Mouse (Mus musculus): ENCODE results near the gene Rab11a.
"Not testable (repeated sequence)": the region's sequence is repeated elsewhere in the genome, so short reads cannot be mapped to it uniquely, and the experiment has no call there.

Gene Rab11a

DNA sequence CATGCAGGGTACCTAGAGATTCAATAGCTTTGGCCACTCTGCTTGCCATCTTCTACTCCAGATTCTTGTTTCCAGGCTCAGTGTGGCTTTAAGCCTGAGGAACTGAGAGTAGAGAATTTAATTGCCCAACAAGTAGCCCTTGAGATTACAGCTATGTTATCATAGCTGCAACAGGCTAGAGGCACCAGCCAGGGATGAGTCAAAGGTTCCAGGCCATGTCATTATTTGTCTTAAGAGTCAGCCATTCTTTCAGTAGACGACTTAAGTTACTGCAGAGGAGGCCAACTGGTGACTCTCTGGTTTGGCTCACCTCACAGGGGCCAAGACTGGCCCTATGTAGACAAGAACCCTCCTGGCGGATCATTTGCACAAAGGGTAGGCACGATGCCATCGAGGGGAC, 41.2 kb downstream of the Rab11a start:
- no peak for DNase-seq (ENCODE audit: low read depth in 1 of 2, low spot score in 2 of 2)

DNA sequence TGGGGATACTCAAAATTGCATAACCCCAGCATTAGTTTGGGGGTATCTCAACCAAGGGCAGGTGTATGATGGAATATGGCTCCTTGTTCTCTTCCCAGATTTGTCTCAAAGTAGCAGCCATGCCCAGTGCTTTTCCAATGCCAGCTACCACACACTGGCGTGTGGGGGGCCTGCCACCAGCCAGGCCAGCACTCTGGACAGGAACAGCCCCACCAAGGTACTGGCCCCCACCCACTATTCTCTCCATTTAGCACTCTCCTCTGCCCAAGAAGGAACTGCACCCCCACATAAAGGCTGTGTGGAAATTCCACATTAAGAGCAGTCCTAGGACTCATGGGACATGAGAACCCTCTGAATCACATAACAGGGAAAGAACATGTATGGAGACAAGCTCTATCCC, 42.3 kb downstream of the Rab11a start:
- no peak for DNase-seq (ENCODE audit: low read depth in 1 of 2, low spot score in 2 of 2)

DNA sequence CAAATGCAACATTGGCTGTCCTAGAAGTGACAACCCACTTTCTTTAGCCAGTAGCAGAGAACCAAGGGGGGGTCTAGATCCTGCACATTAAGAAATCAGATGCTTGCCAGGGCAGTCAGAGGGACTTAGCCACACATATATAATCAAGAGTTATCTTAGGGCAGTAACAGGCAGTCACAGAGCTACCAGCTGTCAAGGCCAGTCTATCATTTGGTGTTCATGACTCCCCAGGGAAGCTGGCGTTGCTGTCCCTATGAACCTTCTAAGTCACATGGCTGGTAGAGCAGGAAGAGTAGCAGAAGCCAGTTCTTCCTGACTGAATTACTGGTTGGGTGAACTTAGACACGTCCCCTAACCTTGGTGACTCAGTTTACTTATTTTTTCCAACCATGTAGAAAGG, 44.5 kb downstream of the Rab11a start:
- DNase-seq (ENCODE audit: low read depth in 1 of 2, low spot score in 2 of 2): no peak

DNA sequence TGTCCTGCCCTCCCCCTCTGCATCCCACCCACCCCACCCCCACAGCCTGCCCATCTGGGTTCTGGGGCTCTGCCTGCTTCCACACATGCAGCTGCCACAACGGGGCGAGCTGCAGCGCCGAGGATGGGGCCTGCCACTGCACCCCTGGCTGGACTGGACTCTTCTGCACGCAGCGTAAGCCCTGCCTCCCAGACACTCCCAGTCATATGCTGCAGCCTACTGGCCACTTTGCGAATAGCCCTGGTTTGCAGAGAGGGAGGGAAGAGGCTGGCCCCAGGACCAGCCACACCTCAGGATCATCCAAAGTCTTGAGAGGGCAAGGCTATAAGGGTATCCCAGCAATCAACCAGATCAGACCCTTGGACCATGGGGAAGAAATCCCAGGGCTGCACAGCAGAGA, 46.4 kb downstream of the Rab11a start:
- DNase-seq (ENCODE audit: low read depth in 1 of 2, low spot score in 2 of 2): no peak

DNA sequence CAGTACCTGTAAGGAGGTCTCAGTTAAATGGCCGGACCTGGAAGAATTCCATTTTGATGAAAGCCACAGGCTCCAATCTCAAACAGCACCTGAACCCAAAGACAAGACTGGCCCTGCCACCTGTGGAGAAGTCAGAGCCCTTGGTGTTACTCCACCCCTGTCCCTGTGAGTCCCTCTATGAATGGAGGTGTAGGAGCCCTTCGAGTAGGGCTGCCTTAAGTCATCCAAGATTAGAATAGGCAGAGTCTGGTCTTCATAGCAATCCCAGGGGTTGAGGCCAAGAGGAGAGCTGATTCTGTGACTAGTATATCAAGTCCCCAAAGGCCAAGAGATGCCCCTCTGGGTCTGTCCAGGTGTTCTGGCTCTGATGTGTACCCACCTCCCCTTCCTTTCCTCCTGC, 46.8 kb downstream of the Rab11a start:
- DNase-seq (ENCODE audit: low read depth in 1 of 2, low spot score in 2 of 2): no peak

DNA sequence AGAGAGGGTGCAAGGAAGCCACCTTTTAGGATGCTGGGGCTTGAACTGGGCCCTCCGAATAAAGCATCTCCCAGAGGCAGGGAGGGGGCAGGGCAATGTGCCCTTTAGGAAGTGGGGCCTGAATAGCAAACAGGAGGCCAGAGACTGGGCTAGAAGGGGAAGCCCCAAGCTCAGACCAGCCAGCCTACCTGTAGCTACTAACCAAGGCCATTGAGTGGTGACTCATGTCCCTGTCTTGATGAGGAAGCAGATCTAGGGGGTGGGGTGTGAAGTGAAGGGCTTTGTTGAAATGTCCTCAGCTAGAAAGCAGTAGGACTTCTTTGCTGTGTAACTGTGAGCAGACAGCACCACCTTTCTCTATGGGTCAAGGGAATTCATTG, 49.6 kb downstream of the Rab11a start:
- no peak for DNase-seq (ENCODE audit: low read depth in 1 of 2, low spot score in 2 of 2)

DNA sequence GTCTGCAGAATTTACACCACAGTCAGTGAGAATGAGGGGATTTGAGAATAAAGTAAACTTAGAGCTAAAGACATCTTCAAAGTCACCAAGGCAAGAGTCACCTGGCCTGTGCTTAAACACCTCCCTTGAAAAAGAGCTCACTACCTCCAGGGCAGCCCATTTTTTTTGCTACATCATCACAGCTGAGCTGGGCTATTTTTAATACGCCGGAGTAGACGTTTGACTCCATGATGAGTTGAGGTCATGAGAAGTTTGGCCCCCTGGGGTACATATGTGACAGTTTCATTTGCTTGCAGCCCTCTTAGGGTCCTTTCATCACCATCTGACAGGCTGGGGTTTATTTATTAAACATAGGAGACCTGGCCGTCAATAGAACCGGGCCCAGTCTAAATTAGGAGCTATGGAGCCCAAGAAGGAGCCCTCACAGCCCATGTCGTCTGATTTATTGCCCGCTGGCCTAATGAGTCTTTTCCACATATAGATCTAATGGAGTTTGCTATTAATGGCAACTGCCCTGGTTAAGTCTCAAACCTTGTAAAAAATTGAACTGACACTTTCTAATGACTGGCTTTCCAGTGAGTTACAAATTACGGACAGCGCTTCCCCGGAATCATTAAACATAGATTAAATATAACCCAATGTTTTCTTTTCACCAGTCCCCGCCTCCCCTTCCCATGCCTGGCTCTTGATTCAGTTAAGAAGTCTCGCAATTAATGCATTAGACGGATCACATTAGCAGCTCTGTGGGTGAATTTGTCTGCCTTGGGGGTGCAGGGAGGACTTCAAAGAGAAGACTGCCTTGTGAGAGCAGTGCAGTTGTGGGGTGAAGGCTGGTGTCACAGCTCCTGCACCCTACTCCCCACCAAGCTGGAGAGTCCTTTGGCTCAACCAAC, 50.2 kb downstream of the Rab11a start:
- DNase-seq (ENCODE audit: low read depth in 1 of 2, low spot score in 2 of 2): no peak

DNA sequence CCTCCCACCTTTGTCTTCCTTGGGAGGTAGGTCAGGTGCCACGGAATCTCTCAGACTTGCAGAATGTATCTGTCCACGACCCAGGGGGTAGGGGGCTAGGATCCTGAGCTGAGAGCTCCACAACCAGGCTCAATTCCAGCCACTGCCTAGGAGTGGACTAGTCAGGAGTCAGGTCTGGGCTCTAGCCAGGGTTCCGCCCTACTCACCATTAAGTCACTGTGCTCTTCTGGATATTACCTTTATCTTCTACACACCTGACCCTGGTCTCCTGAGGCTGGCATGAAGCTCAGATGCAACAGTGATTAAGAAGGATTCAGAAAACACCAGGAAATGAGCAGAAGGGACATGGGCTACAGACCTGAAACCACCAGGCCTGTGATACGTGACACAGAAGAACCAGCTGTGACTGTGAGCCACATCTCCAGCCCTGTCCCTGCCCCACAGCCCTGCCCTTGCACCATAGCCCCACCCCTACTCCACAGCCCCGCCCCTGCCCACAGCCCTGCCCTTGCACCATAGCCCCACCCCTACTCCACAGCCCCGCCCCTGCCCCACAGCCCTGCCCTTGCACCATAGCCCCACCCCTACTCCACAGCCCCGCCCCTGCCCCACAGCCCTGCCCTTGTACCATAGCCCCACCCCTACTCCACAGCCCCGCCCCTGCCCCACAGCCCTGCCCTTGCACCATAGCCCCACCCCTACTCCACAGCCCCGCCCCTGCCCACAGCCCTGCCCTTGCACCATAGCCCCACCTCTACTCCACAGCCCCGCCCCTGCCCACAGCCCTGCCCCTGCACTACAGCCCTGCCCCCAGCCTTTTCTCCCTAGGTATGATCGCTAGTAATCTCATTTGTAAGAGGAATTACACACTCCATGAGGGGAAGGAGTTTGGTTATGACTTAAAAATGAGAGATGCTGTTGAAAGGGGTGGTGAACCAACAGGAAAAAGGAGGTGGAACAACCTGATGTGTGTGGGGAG, 65.9 kb downstream of the Rab11a start:
- DNase-seq (ENCODE audit: low read depth in 1 of 2, low spot score in 2 of 2): not testable (repeated sequence)

DNA sequence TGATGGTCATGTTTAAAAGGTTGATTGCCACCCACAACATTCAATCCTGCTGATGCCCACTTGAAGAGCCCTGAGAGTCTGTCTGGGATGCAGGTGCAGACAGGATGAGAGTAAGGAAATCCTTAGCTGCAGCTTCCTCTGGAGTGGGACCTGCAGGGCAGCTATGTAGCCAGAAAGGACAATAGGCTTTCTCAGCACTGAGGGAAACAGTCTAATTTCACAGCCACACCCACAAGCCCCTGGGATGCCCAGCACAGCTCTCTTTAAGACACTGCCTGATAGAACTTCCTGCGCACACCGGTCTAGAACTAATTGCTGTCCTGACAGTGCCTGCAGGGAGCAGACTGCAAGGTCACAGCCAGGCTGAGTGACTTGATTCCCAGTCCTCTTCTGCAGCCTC, 69.6 kb downstream of the Rab11a start:
- DNase-seq (ENCODE audit: low read depth in 1 of 2, low spot score in 2 of 2): no peak

DNA sequence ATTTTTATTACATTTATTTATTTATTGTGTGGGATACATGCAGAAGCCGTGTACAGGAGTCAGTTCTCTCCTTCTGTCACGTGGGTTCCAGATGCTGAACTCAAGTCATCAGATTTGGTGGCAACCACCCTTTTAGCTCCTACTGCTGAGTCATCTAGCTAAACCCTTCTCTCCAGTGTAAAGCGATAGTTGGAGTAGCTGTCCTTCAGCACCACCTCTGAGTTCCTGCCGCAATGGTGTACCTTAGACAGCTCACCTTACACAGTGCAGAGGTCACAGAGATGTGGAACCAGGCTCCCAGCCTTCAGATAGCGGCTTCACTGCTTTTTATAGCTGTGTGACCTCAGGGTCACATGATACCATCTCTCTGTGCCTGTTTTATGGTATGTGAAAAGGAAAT, 70.0 kb downstream of the Rab11a start:
- DNase-seq (ENCODE audit: low read depth in 1 of 2, low spot score in 2 of 2): no peak

DNA sequence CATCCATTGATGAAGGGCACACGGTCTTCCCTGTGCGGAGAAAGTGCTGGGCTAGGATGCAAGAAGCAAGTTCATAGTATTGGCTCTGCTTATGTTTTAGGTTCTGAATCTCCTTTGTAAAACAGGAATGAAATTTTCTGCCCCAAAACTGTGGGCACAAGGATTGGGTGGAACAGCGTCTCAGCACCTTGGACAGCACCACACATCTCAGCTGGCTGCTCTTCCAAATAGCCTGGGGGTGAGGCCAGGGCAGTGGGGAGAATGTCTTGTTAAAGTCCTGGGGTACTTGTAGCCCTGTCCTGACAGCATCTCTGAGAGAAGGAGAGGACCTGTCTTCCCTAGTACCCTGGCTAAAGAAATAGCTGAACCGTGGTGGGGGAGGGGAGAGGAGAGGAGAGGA, 71.0 kb downstream of the Rab11a start:
- DNase-seq (ENCODE audit: low read depth in 1 of 2, low spot score in 2 of 2): no peak

Data from monocyte, adult 2 months (primary cell).